Mouse (Mus musculus): ENCODE measurements at regions not wholly inside any gene's neighbourhood (a gene's known extent, or its start where the extent isn't known, plus 50 kb on each side); places are given as distances from the start of the nearest gene placed in this dataset.

DNA sequence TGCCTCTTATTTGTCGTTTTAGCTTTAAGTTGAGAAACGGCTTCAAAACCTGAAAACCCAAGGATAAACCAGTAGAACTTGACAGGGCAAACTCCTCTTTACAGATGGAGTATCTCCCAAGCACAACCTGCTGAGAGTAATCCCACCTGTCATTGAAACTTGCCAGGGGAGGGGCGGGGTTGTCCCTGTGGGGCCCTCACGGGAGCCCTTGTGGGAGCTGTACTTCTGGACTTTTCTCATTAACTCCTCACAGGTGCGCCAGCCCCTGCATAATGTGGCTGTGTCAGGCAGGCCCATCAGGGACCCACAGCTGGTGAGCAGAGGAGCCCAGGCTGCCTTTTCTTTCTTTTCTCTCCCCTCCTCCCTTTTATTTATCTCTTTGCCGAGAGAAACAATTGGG lies 203.9 kb upstream of the Hes1 start:
- in situ Hi-C loops (cut with MboI, MseI): no loop called here

DNA sequence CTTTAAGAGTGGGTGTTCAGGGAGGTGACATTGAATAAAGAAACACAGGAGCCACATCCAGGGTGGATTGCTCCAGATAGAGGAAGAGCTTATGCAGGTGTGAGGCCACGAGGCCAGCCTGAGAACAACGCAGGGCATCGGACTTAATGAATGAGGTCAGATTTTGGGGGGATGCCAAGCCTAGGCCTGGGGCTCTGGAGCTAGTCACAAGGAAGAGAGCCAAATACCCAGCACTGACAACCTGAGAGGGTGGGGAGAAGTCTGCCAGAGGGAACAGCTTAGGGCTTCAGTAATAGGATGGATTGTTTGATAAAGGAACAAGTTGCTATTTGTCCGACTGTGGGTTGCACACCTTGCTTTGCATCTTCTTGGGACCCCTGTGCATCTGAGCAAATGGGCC lies 203.1 kb upstream of the Hes1 start:
- in situ Hi-C loops (cut with MboI, MseI): no loop called here

DNA sequence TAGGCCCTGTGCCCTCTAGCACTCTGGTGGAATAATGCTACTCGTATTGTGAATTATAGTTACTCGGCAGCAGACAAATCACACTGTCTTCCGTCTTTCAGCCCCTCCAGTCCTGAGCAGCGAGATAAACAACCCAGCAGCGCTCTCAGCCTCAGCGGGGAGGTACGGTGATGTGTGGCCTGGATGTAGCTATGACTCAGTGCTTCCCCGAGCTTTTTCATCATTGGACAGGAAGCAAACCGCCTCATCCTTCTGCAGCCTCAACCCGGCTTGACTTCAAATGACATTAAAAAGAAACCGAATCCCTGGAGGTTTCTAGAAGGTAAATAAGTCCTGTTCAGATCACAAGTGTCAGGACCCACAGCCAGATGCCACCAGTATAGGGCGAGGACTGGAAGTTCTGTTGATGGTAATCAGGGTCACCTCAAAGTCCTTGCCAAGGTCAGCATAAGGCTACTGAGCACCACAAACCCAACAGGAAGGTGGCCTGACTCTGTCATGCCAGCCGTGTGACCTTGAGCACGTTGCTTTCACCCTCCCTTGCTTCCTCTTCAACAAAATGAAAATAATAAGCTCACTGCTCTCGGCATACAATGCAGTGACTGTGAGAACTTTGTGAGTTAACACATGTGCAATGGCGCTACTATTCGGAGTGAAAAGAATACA lies 199.0 kb upstream of the Hes1 start:
- in situ Hi-C loops (cut with MboI, MseI): no loop called here

DNA sequence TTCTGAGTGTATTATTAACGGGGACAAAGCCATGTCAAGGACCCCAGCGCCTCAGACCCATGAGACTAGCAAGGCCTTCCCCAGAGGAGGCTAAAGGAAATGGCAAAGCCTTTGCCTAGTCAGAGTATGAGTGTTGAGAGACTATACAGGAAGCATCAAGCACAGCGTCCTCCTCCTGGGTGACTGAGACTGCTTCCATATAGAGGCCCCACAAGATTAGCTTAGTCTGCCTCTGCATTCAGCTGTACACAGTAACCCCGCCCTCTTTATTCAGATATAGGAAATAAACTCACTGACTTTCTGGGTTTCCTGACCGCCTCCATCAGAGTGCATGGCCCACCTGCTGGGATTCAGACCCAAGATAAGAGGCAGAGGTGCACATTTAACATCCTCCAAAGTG lies 192.8 kb upstream of the Hes1 start:
- in situ Hi-C loops (cut with MboI, MseI): no loop called here

DNA sequence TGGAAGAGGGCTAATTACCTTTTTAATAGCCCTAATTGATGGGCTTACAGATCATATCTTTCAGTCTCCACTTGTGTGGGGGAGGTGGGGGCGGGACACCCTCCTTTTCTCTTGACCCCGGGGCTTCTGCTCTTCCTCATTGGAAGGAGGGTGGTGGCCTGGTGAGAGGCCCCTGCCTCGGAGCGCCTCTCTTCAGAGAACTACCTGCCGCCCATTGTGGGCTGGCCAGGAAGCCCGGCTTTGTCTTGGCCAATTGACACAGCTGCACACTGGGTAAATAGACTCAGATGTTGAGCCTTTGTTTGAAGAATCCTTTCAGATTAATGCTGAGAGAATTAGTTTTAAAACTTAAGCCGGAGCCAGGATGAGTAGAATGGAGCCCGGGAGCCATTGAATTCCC lies 188.0 kb upstream of the Hes1 start:
- in situ Hi-C loops (cut with MboI, MseI): no loop called here

DNA sequence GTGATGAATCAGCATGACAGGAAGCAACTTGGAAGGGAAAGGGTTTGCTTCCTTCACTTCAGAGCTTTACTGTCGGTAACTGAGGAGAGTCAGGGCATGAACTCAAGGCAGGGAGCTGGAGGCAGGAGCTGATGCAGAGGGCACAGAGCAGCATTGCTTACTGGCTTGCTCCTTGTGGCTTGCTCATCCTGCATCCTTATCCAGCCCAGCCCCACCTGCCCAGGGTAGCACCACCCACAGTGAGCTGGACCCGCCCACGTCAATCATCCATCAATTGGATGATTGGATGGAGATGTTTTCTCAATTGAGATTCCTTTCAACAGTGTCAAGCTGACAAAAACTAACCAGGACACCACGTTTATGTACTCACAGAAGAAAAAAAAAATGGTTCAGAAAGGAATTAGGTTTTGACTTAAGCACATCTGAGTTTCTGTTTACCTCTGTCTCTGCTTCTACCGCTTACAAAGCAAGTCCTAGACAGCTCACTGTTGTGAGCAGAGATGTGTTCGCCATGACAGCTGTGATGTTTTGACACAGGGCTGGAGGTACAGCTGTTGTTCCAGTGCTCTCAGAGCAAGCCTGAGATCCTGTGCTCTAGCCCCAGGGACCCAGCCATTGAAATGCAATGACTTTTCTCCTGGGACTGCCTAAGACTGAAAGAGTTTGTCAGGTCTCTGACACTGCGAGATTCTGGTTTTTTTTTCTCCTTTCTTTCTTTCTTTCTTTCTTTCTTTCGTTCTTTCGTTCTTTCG lies 186.6 kb upstream of the Hes1 start:
- in situ Hi-C loops (cut with MboI, MseI): no loop called here

DNA sequence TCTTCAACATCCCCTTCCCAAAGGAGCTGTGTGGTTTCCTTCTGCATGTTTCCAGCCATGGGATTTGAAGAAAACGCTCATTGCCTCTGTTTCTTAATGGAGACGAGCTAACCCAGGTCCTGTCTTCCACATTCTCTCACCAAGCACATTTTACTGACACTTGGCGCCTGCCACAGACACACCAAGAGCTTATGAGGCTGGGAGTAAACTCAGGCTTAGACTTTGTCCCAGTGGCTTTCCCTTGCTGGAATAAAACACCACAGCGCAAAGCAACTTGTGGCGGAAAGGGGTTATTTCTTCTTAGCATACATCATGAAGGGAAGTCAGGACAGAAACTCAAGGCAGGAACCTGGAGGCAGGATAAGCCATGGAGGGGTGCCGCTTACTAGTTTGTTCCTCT lies 184.5 kb upstream of the Hes1 start:
- in situ Hi-C loops (cut with MboI, MseI): no loop called here

DNA sequence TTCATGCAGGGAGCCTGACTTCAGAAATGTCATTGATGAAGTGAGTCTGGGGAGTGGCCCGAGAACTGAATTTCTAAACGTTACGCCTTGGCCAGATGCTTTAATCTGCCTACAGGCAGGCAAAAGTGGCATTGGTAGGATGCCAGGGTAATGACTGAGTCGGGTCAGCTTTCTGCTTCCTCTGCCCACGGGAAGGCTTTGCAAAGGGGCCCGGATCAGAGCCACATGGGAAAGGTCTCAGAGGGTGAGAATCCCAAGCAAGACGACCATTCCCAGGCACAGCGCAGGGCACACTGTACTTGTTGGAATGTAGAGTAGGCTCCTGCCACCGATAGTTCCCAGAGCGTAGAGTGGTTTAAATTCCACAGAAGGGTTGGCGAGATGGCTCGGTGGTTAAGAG lies 182.7 kb upstream of the Hes1 start:
- in situ Hi-C loops (cut with MboI, MseI): no loop called here

DNA sequence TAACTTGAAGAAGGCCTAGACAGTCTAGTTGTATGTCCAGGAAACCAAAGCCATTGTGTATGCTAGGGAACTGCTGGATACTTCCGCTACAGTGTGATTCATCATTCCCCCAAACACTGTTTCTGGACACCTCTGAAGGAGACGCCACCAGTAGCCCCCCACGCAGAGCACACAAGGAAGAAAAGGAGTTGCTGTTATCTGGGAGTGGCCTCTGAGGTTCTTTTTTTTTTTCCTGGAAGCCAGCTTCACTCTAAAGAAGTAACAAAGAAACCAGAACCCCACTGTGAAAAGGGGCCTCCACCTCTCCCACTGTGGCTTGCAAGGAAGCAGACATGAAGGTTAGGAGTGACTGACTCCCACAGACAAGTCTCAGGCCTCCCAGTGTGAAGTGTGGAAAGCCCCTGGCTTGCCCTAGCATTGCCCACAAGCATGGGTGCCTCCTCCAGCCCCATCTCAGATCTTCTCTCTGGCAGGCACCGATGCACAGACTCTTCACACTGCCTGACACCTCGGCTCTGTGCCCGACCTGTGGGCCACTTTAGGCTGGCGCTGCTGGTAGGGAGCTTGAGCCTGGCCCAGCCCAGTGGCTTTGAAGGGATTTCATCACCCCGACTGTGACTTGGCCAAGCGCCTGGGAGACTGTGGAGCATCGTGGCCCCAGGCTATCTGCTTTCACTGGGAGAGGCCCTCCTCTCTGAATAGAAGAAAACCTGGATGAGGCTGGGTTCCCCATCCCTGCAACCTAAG lies 181.8 kb upstream of the Hes1 start:
- in situ Hi-C loops (cut with MboI, MseI): no loop called here

DNA sequence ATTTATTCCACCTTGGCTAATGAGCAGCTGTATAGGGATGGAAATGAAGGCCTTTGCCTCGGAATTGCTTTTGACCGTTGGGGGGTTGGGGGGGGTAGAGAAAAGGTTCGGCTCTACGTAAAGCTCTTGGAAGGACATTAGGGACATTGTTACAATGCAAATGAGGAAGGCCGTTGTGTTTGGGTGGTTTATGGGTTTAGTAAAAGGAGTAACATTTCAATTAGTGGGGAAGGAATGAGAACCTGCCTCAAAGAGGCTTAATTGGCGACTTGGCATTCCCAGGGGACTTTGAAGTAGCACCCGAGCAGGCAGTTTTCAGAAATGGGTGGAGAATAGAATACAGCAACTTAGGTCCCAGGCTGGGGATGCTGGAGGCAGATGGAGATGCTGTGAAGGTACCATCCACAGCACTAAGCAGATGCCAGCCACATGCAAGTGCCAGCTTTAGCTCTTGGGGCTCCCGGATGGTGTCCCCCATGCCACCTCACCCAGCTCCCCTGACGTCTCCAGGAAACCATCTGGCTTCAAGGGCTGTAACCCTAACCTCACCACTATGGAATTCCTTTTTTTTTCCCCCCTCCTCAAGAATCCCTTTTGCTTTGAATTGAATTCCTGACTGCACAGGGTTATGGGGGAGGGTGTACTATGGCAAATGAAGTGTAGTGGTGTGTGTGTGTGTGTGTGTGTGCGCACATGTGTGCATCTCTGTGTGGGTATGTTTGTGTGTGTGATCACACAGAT lies 180.8 kb upstream of the Hes1 start:
- in situ Hi-C loops (cut with MboI, MseI): no loop called here

DNA sequence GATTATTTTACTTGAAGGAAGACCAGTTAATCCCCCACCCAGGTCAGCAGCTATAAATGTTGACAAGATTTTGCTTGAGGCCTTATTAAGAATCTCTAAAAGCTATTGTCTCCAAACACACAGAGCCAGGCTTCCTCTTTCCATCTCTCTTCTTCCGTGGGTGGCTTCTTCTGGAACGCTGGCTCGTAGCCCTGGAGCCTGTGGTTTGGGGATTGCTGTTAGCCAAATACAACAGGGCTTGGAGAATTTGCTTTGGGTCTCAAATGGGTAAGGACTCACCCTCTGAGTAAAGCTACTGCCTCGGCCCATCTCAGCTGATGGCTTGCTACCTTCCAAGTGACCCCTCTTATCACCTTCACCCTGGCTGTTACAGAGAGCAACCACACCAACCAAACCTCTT lies 179.3 kb upstream of the Hes1 start:
- in situ Hi-C loops (cut with MboI, MseI): no loop called here

DNA sequence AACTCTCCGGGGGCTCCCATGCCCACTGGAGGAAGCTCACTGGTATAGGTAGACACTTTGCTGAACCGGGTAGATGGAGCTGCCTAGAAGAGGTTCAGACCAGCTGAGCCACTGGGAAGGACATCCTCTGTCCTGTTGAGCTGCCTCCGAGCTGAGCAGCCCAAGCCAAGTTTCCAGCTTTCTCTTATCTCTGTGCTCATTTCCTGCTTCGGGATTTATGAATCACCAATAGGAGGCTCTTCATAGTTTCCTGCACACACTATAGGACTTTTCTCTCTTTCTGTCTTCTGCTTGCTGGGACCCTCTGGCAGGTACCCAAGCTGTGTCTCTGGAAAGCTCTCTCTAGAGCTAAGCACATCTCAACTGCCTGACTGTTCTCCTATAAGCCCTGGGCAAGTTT lies 177.4 kb upstream of the Hes1 start:
- in situ Hi-C loops (cut with MboI, MseI): no loop called here

DNA sequence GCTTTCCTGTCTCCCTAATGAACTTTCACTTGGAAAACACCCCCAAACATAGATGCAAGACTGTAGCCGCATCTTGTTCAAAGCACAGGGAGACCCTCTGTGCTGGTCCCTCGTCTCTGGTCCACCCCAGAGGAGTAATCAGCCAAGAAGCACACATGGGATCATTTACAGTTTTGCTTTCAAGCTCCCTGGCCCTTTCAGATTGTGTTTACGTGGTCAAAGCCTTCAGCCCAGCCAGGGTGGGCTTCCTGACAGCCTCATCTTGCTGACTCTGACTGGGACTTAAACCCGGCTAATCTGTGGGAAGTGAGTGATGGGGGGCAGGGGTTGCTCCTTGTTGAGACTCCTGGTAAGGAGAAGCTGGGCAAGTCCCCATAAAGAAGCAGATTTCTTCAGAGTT lies 174.8 kb upstream of the Hes1 start:
- in situ Hi-C loops (cut with MboI, MseI): no loop called here

DNA sequence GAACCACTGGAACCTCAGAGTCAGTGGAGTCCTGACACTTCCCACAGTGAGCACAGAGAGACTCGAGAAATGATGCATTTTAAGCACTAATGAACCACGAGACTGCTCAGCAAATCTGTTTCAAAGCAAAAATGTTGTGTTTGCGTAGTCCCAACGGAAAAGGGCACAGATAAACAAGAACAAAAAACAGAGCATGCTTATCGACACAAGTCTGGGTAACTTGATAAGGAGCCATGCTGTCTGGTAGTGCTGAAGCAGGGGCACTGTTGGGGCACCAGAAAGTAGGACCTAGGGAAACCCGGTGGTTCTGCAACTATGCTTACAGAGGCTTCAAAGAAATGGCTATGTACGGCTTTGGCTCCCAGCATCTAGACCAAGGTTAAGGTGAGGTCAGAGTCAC lies 172.7 kb upstream of the Hes1 start:
- in situ Hi-C loops (cut with MboI, MseI): no loop called here

DNA sequence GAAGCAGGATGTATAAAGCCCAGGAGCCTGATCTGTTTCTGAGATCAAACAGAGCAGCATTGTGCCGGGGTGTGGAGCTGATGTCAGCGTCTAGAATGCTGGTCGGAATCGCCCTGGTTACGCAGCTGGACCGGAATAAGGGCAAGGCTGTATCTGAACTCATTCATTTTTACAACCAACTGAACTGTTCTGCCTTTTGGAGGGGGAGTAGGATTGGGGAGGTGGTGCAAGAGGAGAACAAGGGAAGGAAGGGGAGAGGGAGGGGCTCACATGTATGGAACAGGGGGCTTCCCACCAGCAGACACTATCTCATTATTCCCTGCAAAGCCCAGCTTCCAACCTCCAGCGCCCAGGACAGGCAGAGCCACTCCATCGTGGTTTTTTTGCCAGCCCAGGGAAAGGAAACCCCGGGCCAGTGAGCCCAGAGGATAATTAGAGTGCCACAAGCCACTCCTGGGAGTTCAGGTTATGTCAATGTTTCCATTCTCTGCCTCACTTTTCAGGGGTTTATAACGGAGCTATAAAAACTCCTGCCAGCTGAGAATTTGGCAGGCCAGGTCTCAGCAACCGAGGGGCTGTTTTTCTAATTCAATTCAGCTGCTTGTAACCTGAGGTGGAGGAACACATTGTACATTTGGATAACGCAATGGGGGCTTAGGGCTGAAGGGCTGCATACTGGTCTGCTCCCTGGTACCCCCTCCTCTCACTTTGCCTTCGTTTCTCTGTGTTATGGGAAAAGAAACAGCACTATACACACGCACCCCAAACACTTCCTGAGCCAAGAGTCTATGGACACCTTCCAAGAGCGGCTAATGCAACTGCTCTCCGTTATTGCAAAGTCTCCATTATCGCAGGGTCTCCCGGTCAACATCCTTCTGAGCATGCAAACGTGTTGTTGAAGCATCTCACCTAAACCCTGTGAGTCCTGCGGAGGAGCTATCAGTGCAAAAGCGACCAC lies 170.0 kb upstream of the Hes1 start:
- in situ Hi-C loops (cut with MboI, MseI): no loop called here

DNA sequence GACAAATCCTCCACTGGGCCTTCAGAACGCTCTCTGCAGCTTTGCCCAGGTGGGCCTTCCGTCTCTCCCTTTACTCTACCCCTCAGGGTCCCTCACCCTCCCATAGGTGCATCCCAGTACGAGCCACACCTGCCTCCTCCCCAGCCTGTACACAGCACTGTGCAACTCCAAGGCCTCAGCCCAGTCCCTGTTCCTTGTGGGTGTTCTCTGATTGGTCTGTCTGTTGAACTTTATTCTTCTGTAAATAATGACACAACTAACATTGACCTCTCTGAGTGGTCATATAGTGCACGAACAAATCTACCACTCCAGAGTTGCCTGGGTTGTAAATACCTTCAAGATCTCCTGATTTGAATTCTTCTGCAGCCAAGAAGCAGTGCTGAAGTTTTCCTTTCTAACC lies 167.8 kb upstream of the Hes1 start:
- in situ Hi-C loops (cut with MboI, MseI): no loop called here

DNA sequence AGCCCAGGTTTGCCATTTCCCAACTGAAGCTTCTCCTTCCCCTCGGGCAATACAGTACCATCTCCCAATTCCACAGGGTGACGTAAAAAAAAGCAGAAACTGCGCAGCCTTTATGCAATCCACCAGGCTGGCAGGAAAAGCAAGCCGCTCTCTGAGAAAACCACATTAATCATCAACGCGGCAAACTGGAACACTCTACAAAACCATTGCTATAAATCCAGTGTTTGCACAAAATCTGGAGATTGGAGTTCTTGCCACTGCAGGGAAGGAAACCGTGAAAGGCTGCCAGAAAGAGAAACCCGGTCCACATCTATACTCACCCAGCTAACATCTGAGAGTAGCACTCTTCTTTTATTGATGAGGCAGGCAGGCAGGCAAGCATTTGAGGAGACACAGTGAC lies 160.7 kb upstream of the Hes1 start:
- in situ Hi-C loops (cut with MboI, MseI): no loop called here

DNA sequence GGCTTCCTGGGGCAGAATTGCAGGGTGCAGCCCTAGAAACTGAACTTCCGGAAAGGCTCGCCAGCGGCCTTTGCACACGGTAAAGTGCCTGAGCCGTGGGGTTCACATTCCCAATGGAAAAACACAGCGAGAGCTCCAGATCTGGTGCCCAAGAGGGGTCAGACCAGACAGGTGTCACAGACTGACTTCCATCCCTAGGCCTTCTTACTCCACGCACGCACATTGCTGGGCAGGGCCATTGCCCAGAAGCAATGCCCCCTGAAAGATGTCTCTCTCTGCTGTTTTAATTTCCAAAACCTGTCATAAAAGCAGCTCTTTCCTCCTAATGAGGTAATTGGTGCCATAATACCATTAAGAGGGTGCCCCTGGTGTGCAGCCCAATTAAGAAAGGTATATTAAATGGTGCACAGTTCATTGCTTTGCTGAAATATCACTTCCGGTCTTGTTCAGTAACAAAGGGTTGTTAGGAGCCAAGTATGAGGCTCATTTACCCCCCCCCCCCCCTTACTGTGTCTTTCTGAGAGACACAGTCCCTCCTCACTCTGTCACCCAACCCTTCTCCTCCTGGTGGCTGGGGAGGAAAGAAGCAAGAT lies 159.9 kb upstream of the Hes1 start:
- in situ Hi-C loops (cut with MboI, MseI): no loop called here

DNA sequence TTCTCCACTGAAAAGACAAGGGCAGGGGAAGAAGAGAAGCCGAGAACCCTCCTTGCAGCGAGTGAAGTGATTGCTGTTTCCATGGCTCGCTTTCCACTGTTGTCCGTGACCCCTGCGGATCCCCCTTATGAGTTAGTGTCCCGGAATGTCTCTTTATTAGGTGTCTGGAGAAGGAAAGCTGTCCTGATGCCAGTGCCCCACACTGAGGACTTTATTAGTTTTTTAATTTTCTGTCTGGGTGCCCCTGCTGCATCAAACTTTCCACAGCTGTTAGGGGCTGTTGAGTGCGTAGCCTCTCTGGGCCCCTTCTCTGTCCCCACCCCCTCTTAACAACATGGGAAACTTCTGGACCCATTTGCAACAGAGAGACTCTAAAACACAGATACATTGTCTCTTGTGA lies 156.9 kb upstream of the Hes1 start:
- in situ Hi-C loops (cut with MboI, MseI): no loop called here

DNA sequence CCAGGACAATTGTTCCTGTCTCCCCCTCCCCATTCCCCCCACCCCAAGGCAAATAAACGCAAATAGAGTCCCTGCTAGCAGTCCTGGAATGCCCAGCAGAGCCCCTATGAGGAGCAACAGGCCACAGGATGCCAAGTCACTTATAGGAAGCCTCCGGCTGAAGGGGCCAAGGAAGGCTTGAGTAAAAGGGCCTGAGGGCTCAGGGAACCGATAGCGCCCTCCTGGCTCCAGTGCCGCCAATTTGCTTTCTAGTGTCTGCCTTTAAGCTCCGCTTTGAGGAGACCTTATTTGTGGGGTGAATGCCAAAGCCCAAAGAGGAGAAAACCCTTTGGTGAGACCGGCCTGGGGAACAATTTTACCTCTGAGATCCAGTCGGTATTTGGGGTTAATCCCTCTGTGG lies 156.2 kb upstream of the Hes1 start:
- in situ Hi-C loops (cut with MboI, MseI): no loop called here
